26 mouse cellular contexts compared by ENCODE assay signal in the genomic region with DNA sequence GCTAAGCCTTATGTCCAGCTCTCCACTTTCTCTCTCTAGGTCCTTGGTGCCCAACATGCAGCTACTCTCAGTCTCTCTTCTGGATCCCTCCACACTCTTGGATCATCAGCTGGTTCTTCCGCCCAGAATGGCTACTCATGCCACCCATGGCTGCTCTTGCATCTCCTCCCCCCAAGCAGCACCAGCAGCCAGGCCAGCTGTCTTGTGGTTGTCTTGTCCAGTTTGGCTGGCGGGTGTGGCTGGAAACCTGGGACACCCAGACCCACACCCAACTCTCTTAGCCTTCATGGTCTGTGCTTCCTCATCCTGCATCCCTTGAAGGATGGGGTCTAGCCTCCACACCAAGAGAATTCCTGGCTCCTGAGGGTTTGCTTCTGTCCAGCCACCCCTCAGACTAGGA. TPM values are rescaled to one million over a fixed set of nuclear protein-coding genes. Genes with fewer than 3 reads are reported as not detected.
"Had no signal": no experiment of that assay in that cellular context is flagged by ENCODE, and none has a peak within 500 bp of the region (broad histone marks: within the 10 kb centered on the region; RNA-seq: fewer than 3 reads in every experiment).

No protein-coding gene starts in this region.

- H3K4me2 ChIP-seq: embryonic facial prominence, embryonic 12.5 days; embryonic facial prominence, embryonic 13.5 days; embryonic facial prominence, embryonic 15.5 days; forebrain, embryonic 12.5 days; forebrain, embryonic 13.5 days; forebrain, embryonic 15.5 days had no signal

- H3K4me3 ChIP-seq: embryonic facial prominence, embryonic 10.5 days; embryonic facial prominence, embryonic 12.5 days; embryonic facial prominence, embryonic 13.5 days; embryonic facial prominence, embryonic 15.5 days; erythroblast, embryonic 14.5 days; forebrain, embryonic 10.5 days; forebrain, embryonic 12.5 days; forebrain, embryonic 13.5 days; forebrain, embryonic 15.5 days; gastrocnemius, adult 2 months; heart, adult 2 months had no signal

- DNase-seq: cerebellum, adult 8-10 months; cerebellum, adult 9-10 months; cerebellum, adult 9-11 months; cerebellum, postnatal 10 days; cerebellum, postnatal 14 days; cerebellum, postnatal 25 days; cerebellum, postnatal 36 days; embryo, embryonic 11 days; forebrain, postnatal 0 days; gastrocnemius, adult 2 months; gastrocnemius, postnatal 10 days; gastrocnemius, postnatal 14 days; gastrocnemius, postnatal 25 days; gastrocnemius, postnatal 36 days; heart, adult 11 months; heart, adult 18-20 months; heart, adult 2 months had no signal

- H3K36me3 ChIP-seq: embryonic facial prominence, embryonic 10.5 days; embryonic facial prominence, embryonic 12.5 days; embryonic facial prominence, embryonic 13.5 days; embryonic facial prominence, embryonic 15.5 days; forebrain, embryonic 10.5 days; forebrain, embryonic 12.5 days; forebrain, embryonic 15.5 days had no signal

- H3K27me3 ChIP-seq: embryonic facial prominence, embryonic 12.5 days; embryonic facial prominence, embryonic 13.5 days; embryonic facial prominence, embryonic 15.5 days; forebrain, embryonic 12.5 days; forebrain, embryonic 15.5 days had no signal

RNA-seq across cellular contexts. Expression of a gene that starts 24.3 kb away (rescaled TPM):
- polyA plus RNA-seq: erythroblast, embryonic 14.5 days had no signal
